Mouse (Mus musculus): ENCODE measurements around the gene Cep170b.

GRCm38 (mm10) chr12:112793601-112794355 lies 73.5 kb downstream of the Cep170b start:
- TF ChIP-seq POLR2A (IDR thresholded peaks at IDR 0.05; ENCODE audit: extremely low read depth, insufficient read depth, low read length) (no peak), CTCF (IDR thresholded peaks at IDR 0.05; ENCODE audit: extremely low read depth, insufficient read depth, low read length) (no peak)
